Mouse (Mus musculus) bone marrow macrophage, adult 2 months (primary cell): ENCODE measurements around the gene Cep170. TPM values are rescaled to one million over a fixed set of nuclear protein-coding genes. Genes with fewer than 3 reads are reported as not detected.
"Not testable (repeated sequence)": the region's sequence is repeated elsewhere in the genome, so short reads cannot be mapped to it uniquely, and the experiment has no call there.

ENCODE experiments used
- H3K27ac ChIP-seq: 2 replicates; pipeline ENCODE4 v1.5.1; 2012; ENCODE audit warnings: low read depth, low read length; ENCODE audit not compliant: insufficient read depth
- H3K4me1 ChIP-seq: 2 replicates; pipeline ENCODE4 v1.6.1; 2012; ENCODE audit warnings: low read length; ENCODE audit not compliant: control insufficient read depth, insufficient read depth
- H3K4me3 ChIP-seq: 2 replicates; pipeline ENCODE4 v1.5.1; 2012; ENCODE audit warnings: mild to moderate bottlenecking, low read length, moderate library complexity; ENCODE audit not compliant: insufficient read depth
- CTCF ChIP-seq: IDR thresholded peaks from 2 replicates; pipeline ENCODE4 v1.5.1; 2012; ENCODE audit warnings: low read depth, mild to moderate bottlenecking, low read length, moderate library complexity
- POLR2A ChIP-seq: IDR thresholded peaks from 2 replicates; pipeline ENCODE4 v1.6.1; 2012; ENCODE audit warnings: mild to moderate bottlenecking, low read depth, low read length, borderline replicate concordance
- polyA plus RNA-seq: library from polyadenylated mRNA; stranded (reverse); fragments of >200 nt; gene quantifications from 2 replicates; pipeline ENCODE4 v1.2.4, GENCODE M21; 2012; ENCODE audit not compliant: missing spikeins, insufficient read depth, insufficient read length

The Cep170 gene
- 55.1 and 60.1 TPM in 2 replicates for polyA plus RNA-seq

DNA sequence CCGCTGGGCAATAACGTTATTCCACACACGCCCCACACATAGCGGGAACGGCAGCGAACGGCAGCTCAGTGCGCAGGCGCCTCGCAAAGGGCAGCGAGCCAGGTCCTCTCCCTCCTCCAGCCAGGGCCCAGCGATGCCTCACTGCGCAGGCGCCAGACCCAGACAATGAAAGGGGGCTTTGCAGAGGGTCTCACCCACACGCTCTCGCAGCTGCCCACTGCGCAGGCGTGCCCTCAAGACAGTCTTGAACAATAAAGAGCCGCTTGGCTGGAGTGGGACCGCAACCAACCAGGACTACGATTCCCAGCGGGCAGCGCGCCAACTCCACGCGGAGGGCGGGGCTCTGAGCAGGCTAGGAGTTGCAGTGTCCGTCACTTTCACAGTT lies at the start of gene Cep170:
Cep170 (minus strand) TSS at position 32 of the 385 bp plus-strand sequence.
- Histone ChIP-seq H3K4me1 (peaks cover 31% of the 10 kb centered on the region), H3K27ac (peak within 1 kb of the TSS; percentile 93), H3K4me3 (peak within 1 kb of the TSS; percentile 74)
- TF ChIP-seq POLR2A (no peak), CTCF (no peak)

DNA sequence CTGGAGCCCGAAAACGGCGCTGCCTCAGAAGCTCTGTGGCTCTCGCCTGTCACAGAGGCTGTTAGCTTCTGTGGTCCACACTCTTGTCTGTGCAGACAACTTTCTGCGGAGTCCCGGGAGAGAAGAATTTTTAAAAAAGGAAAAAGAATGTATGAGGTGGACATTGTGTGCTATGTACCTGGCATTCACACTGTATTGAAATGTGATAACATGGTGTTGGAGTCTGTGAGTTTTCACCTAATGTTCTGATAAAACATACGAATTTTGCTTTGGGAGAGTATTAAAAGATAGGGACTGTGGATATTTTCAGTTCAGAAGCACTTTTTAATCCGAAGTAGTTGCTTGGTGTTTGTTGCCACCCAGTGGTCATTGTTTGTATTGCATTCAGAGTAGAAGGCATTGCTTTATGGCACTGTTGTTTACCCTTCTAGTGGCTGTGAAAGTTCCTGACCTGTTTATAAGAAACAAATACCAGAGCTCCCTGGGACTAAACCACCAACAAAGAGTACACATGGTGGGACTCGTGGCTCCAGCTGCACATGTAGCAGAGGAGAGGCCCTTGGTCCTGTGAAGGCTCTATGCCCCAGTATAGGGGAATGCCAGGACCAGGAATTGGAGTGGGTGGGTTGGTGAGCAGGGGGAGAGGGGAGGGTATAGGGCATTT lies 48.2 kb upstream of the Cep170 start:
- H3K27ac ChIP-seq: no peak overlapping the region
- no peak for TF ChIP-seq POLR2A
- TF ChIP-seq CTCF: no peak
- no peaks in the 10 kb centered on the region for H3K4me1 ChIP-seq
- H3K4me3 ChIP-seq: no peak overlapping the region

DNA sequence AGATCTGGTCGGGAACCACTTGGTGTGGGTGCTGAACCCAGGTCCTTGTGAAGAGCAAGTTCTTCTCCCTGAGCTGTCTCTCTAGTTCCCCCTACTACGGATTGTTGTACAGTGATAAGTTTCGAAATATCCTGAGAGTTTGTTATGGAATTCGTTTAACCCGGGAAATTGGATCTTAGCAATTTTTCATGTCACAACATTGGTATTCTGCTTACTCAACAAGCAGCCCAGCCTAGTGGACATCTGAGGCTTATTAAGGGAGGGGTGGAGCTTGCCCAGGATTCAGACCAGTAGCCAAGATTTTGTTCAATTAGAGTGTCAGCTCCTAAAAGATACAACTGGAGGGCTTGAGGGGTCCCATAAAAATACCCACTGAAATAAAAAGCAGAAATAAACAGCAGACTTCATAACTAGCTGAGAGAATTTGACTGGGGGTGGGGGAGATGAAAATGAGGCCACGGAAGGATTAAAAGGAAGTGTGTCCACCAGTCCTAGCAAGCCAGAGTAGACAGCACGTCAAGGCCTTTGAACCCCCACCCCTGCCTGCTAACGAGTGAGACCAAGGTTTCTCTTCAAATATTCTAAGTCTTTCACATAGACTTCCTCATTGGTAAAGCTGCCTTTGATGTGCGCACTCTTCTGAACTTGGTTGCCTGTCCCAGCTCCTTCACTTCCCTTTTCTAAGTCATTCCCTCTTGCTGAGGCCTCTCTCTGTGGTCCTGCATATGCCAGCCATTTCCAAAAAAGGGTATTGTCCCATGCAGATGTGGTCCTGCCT lies 39.1 kb upstream of the Cep170 start:
- H3K4me1 ChIP-seq: peaks cover 21% of the 10 kb centered on the region
- TF ChIP-seq POLR2A (no peak), CTCF (no peak)
- H3K27ac ChIP-seq: peak overlapping the region; percentile 76
- no peak overlapping the region for H3K4me3 ChIP-seq

DNA sequence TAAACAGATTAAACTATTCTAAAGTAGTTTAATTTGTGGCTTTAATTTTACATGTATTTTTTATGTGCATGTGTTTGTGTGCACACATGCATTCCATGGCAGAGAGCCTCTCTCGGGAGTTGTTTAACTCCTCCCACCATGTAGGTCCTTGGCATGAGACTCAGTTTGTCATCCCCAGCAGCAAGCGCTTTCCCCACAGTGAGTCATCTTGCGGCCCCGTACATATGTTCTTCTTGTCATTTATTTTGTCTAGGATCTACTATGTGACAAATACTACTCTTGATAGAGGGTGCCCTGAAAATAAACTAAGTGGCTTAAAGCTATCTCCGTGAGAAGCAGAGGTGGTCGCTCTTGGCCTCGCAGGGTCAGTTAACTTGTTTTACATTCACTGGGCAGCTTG lies 37.5 kb upstream of the Cep170 start:
- Histone ChIP-seq H3K4me3 (no peak overlapping the region), H3K27ac (no peak overlapping the region), H3K4me1 (peaks cover 26% of the 10 kb centered on the region)
- TF ChIP-seq CTCF (no peak), POLR2A (no peak)

DNA sequence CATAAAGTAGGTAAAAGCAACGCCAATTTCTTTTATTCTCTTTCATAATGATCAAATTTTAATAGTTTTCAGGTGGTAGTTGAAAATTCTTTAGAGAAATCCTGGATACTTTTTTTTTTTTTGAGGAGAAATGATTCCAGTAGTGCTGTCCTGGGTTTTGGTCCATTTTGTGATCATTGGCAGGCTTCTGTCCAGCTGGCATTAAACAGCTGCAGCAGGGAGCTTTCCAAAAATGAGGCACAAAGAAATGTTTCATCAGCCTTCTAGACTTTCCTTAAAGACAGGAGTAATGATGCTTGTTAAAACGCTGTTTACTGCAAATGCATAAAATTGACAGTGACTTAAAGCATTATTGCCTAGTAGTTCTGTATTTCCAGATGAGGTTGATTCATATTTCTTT lies 35.5 kb upstream of the Cep170 start:
- no peak for TF ChIP-seq POLR2A
- TF ChIP-seq CTCF: no peak
- Histone ChIP-seq H3K4me3 (no peak overlapping the region), H3K27ac (no peak overlapping the region), H3K4me1 (peaks cover 32% of the 10 kb centered on the region)

DNA sequence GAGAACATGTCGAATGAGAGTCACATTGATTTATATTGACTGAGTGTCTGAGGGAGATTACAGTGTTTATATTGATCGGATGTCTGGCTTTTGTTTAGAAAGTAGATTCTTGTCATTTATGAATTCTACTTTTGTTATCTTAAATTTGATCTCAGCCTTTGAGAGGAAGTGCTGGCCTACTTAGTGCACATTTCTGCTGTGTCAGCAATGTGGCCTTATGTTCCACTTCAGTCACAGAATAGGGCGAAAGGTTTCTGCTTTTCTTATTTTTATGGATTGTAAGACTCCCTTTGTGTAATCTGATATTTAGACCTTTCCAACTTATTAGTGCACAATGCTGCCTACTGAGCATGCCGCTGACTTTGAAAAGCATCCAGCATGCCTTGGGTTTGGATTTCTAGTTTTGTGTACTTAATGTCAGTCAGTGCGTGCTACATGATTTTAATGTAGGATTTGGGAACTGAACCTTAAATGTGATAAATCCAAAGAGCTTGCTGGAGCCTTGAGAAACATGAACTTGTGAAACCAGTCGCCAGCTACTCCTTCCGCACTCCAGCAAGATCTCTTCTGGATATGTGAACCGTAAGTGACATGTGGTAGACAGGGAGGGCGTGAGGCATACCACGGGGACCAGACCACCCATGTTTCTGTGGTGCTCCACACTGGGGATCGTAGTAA lies 34.9 kb upstream of the Cep170 start:
- no peak overlapping the region for H3K27ac ChIP-seq
- no peak overlapping the region for H3K4me3 ChIP-seq
- TF ChIP-seq POLR2A (no peak), CTCF (no peak)
- peaks cover 32% of the 10 kb centered on the region for H3K4me1 ChIP-seq

DNA sequence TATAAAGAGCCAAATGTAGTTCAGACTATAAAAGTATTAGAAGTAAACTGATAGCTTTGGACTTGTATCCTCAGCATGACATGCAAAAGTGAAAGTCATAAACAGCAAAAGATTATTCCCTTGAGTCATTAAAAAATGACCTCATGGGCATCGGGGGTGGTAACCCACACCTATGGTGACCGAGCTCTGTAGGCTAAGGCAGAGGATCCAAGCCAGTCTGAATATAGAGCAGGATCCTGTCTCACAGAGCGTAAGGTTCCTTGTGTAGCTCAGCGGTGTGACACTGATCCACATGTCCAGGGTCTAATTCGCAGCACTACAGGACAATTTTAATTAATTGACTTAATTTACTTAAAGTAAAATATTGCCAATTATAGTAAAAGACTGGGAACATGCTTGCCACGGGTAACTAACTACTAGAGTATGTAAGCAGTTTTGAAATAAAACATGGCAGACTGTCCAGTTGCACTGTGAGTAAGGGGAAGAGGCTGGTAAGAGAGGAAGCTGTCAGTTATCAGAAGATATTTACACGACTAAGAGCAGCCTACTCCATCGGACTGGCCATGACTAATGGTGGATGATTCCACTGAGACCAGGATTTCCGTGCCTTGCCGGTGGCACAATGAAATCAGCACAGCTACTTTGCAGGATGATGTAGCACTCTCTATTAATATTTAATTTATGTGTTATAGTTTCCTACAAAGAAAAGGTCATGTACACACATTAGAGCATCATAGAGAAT lies 33.4 kb upstream of the Cep170 start:
- TF ChIP-seq POLR2A: no peak
- no peak for TF ChIP-seq CTCF
- no peak overlapping the region for H3K27ac ChIP-seq
- H3K4me3 ChIP-seq: no peak overlapping the region
- peaks cover 19% of the 10 kb centered on the region for H3K4me1 ChIP-seq

DNA sequence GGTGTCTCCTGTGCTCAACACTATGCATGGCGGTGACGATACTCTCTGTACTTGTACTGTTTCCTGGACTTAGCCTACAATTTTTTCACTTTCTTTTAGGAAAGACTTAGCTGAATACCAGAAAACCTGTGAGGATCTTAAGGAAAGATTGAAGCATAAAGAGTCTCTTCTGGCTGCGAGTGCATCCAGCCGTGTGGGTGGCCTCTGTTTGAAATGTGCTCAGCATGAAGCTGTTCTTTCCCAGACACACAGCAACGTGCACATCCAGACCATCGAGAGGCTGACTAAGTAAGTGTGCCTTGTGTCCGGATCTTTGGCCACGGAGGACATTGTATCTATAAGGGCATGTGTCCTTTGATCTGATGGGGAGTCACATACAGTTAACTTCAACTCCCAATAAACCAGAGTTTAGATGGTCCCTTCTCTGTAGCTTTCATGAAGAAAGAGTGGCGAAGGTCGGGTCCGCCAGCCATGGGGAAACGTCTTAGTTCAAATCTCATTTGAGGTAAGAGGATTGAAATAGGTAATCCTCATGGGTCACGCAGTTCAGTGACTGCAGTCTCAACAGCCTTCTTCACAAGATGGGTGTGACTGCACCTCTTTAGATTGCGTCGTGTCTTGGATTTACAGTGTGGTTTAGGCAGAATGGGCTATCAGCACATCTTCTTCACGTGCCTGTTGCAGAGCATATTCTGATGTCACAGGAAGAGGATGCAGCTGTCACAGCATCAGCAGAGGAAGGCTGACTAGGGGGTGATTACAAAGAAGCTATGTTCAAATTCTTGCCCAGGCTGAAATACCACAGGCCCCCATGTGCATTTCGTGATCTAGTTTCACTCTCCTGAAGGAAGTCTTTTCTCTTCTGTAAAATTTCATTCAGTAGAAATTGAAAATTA lies 31.5 kb upstream of the Cep170 start:
- no peak overlapping the region for H3K27ac ChIP-seq
- no peak overlapping the region for H3K4me3 ChIP-seq
- TF ChIP-seq POLR2A: no peak
- no peak for TF ChIP-seq CTCF
- H3K4me1 ChIP-seq: peaks cover 16% of the 10 kb centered on the region

DNA sequence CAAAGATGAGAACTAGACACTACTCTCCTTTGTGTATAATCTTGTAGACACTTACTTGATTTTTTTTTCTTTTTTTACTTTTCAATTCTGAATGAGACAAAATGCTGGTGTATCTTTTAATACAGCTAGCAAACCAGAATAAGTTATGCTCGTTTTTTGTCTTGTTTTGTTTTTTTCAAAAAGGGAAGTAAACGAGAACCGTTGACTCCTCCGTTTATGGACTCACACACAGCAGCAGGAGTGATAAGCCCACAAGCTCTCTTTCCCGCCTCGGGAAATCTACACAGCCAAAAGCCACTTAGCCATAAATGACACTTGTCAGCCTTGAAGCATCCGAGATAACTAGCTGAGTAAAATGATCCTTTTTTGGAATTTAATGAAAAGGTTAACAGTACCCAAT lies 22.7 kb upstream of the Cep170 start:
- H3K4me3 ChIP-seq, H3K27ac ChIP-seq: not testable (repeated sequence)
- H3K4me1 ChIP-seq: peaks cover 17% of the 10 kb centered on the region
